Mouse (Mus musculus) gastrocnemius, adult 8-10 months (tissue): Measurements from ENCODE around the gene Slc25a40. TPM values are rescaled to one million over a fixed set of nuclear protein-coding genes. Genes with fewer than 3 reads are reported as not detected.

Experiments
- DNase-seq, 2 experiments: peaks; one replicate each; pipeline ENCODE4 v3.0.0; 2022; ENCODE audit warnings: low spot score in 2 of 2
- total RNA-seq, 4 experiments: library from RNA; stranded (reverse); gene quantifications; 2 replicates each; pipeline ENCODE4 v1.2.4; 2022

Gene Slc25a40
- total RNA-seq, 4 experiments from 2014 or later, result 3.1 to 3.3 (median 3.1) TPM

- DNase-seq, result no peak
These were observed 66.9 kb downstream of the Slc25a40 start for GRCm38 (mm10) chr5:8489471-8490110.

GRCm38 (mm10) chr5:8491778-8492177 lies 69.1 kb downstream of the Slc25a40 start:
- no peak for DNase-seq

Other genes starting within 250 kb of the Slc25a40 start
- 1 to 10 TPM; 1.5 to 2.9 (median 2.0) TPM for gene Adam22, start 54.7 kb upstream of the Slc25a40 start, total RNA-seq
- under 1 TPM in 3 of 4 experiments, not detected in 1; 0.19 to 0.36 (median 0.22) TPM for gene Dbf4, start 134 bp upstream of the Slc25a40 start, total RNA-seq
- under 1 TPM; 0.07 to 0.27 (median 0.16) TPM for gene Rundc3b, start 200.1 kb downstream of the Slc25a40 start, total RNA-seq
- gene Abcb1a, start 237.2 kb downstream of the Slc25a40 start, total RNA-seq, result 1 to 10 TPM; 2.4 to 5.4 (median 4.5) TPM